Mouse (Mus musculus) forebrain, postnatal 0 days (tissue): Measurements from ENCODE around the gene Dgkq. TPM values are rescaled to one million over a fixed set of nuclear protein-coding genes. Genes with fewer than 3 reads are reported as not detected.

Experiments
- ATAC-seq: fragments of 200-750 bp; cut with Nextera tagmentation; 2 replicates; pipeline ENCODE4 v1.8.0; 2017; ENCODE audit warnings: mild to moderate bottlenecking, moderate library complexity
- DNase-seq: peaks from one replicate; pipeline ENCODE4 v3.0.0-alpha.2; 2015
- H3K27ac ChIP-seq: fragments of 300-500 bp; sonication (generic); 2 replicates; pipeline ENCODE4 v1.5.1; 2014; ENCODE audit warnings: low read depth, mild to moderate bottlenecking, antibody characterized with exemption, low read length, moderate library complexity, mixed read lengths
- H3K27me3 ChIP-seq: fragments of 300-500 bp; sonication (generic); 2 replicates; pipeline ENCODE4 v1.6.1; 2014; ENCODE audit warnings: mild to moderate bottlenecking, low read length, mixed read lengths; ENCODE audit not compliant: insufficient read depth
- H3K36me3 ChIP-seq: fragments of 300-500 bp; sonication (generic); 2 replicates; pipeline ENCODE4 v1.6.1; 2014; ENCODE audit warnings: mild to moderate bottlenecking, moderate library complexity; ENCODE audit not compliant: insufficient read depth
- H3K4me1 ChIP-seq: fragments of 300-500 bp; sonication (generic); 2 replicates; pipeline ENCODE4 v1.6.1; 2014; ENCODE audit warnings: antibody characterized with exemption; ENCODE audit not compliant: insufficient read depth
- H3K4me2 ChIP-seq: fragments of 300-500 bp; sonication (generic); 2 replicates; pipeline ENCODE4 v1.6.1; 2014; ENCODE audit warnings: low read depth, mild to moderate bottlenecking, moderate library complexity
- H3K4me3 ChIP-seq: fragments of 300-500 bp; sonication (generic); 2 replicates; pipeline ENCODE4 v1.5.1; 2014; ENCODE audit warnings: low read depth, low read length, mixed read lengths
- H3K9ac ChIP-seq: fragments of 300-500 bp; sonication (generic); 2 replicates; pipeline ENCODE4 v1.6.1; 2014; ENCODE audit warnings: mild to moderate bottlenecking
- H3K9me3 ChIP-seq: fragments of 300-500 bp; sonication (generic); 2 replicates; pipeline ENCODE4 v1.6.1; 2016; ENCODE audit warnings: low read length
- CTCF ChIP-seq: sonication (generic); IDR thresholded peaks from 2 replicates; pipeline ENCODE4 v1.5.1; 2016; ENCODE audit warnings: antibody characterized with exemption, control low read depth, low read depth
- WGBS: fragments of 180-500 bp; shearing (Covaris S2); extraction: QIAGEN DNeasy Blood & Tissue Kit; methylation state at CpG from one replicate; pipeline ENCODE4 v1.1.7; 2014; 5-methylcytosine and 5-hydroxymethylcytosine counted together
- polyA plus RNA-seq: library from polyadenylated mRNA; unstranded; fragments of >200 nt; fragmentation: Nextera tagmentation; extraction: Ambion mirVana; gene quantifications from 2 replicates; pipeline ENCODE4 v1.2.1, GENCODE M21; 2015
- total RNA-seq: library from RNA; depleted of rRNA; stranded (reverse); fragments of >200 nt; gene quantifications from 2 replicates; pipeline ENCODE4 v1.2.3, GENCODE M21; 2014

Dgkq gene
- total and polyA plus RNA-seq, 2 experiments from 2014 or later, result 11.6 to 59.5 TPM

GRCm38 (mm10) chr5:108689091-108689490 is 19.6 kb upstream of the Dgkq start:
- Histone ChIP-seq H3K9me3 (no peaks in the 10 kb centered on the region), H3K36me3 (no peaks in the 10 kb centered on the region), H3K9ac (no peak overlapping the region), H3K27ac (no peak overlapping the region), H3K4me2 (no peak overlapping the region), H3K4me3 (no peak overlapping the region), H3K27me3 (0 out of 2 replicates have a peak, but pooled peaks cover 8% of the 10 kb centered on the region), H3K4me1 (no peaks in the 10 kb centered on the region)
- peak; percentile 39; the same call in 1 of the 2 replicates for ATAC-seq
- peak; percentile 67 for DNase-seq
- WGBS, result 62% methylated on average over 5 of the region's 5 CpGs
- TF ChIP-seq CTCF, result no peak

GRCm38 (mm10) chr5:108680871-108681270 is 11.4 kb upstream of the Dgkq start:
- Histone ChIP-seq H3K27me3 (no peaks in the 10 kb centered on the region), H3K27ac (no peak overlapping the region), H3K9me3 (no peaks in the 10 kb centered on the region), H3K4me3 (no peak overlapping the region), H3K4me2 (no peak overlapping the region), H3K4me1 (peaks cover 9% of the 10 kb centered on the region), H3K9ac (no peak overlapping the region), H3K36me3 (no peaks in the 10 kb centered on the region)
- 96% methylated on average over 6 of the region's 6 CpGs for WGBS
- no peak for TF ChIP-seq CTCF
- ATAC-seq (no peak), DNase-seq (no peak)

GRCm38 (mm10) chr5:108679909-108680308 is 10.4 kb upstream of the Dgkq start:
- Histone ChIP-seq H3K27me3 (no peaks in the 10 kb centered on the region), H3K4me2 (no peak overlapping the region), H3K4me1 (peaks cover 9% of the 10 kb centered on the region), H3K36me3 (no peaks in the 10 kb centered on the region), H3K27ac (no peak overlapping the region), H3K9ac (no peak overlapping the region), H3K9me3 (no peaks in the 10 kb centered on the region), H3K4me3 (no peak overlapping the region)
- ATAC-seq (no peak), DNase-seq (no peak)
- WGBS, result 51% methylated on average over 3 of the region's 3 CpGs
- TF ChIP-seq CTCF, result peak; percentile 29; the same call in 1 of the 2 replicates

GRCm38 (mm10) chr5:108678296-108678854 is 8.9 kb upstream of the Dgkq start:
- Histone ChIP-seq H3K27ac (peak overlapping the region; percentile 94), H3K4me2 (no peak overlapping the region), H3K9me3 (no peaks in the 10 kb centered on the region), H3K36me3 (no peaks in the 10 kb centered on the region), H3K4me1 (peaks cover 9% of the 10 kb centered on the region), H3K4me3 (no peak overlapping the region), H3K27me3 (no peaks in the 10 kb centered on the region), H3K9ac (no peak overlapping the region)
- no peak for ATAC-seq
- TF ChIP-seq CTCF, result no peak
- no peak for DNase-seq
- 87% methylated on average over 6 of the region's 6 CpGs for WGBS

GRCm38 (mm10) chr5:108677605-108678295 is 8.3 kb upstream of the Dgkq start:
- Histone ChIP-seq H3K4me1 (peaks cover 9% of the 10 kb centered on the region), H3K9ac (peak overlapping the region; percentile 59), H3K36me3 (no peaks in the 10 kb centered on the region), H3K4me2 (peak overlapping the region; percentile 57), H3K27me3 (no peaks in the 10 kb centered on the region), H3K27ac (peak overlapping the region; percentile 94), H3K9me3 (no peaks in the 10 kb centered on the region), H3K4me3 (peak overlapping the region; percentile 32)
- TF ChIP-seq CTCF, result peak; percentile 35
- 2% methylated on average over 25 of the region's 25 CpGs for WGBS
- ATAC-seq (peak; percentile 95), DNase-seq (peak; percentile 91)

GRCm38 (mm10) chr5:108676772-108677498 is 7.5 kb upstream of the Dgkq start:
- WGBS, result 13% methylated on average over 5 of the region's 5 CpGs
- TF ChIP-seq CTCF, result peak; percentile 41

GRCm38 (mm10) chr5:108675251-108675816 is 5.9 kb upstream of the Dgkq start, which contains the start of gene Slc26a1:
Slc26a1 (minus strand) TSS chr5:108675569.
- no peak for TF ChIP-seq CTCF
- Histone ChIP-seq H3K27ac (no peak within 1 kb of the TSS), H3K9me3 (no peaks in the 10 kb centered on the region), H3K4me3 (no peak within 1 kb of the TSS), H3K9ac (no peak within 1 kb of the TSS), H3K27me3 (no peaks in the 10 kb centered on the region), H3K4me1 (peaks cover 9% of the 10 kb centered on the region), H3K36me3 (peaks cover 6% of the 10 kb centered on the region; the same call in 1 of the 2 replicates), H3K4me2 (no peak within 1 kb of the TSS)
- WGBS, result 80% methylated on average over 9 of the region's 9 CpGs
- no peak for ATAC-seq
- no peak for DNase-seq

More at GRCm38 (mm10) chr5:108676772-108677498, 7.5 kb upstream of the Dgkq start:
- Histone ChIP-seq H3K4me2 (peak overlapping the region; percentile 57), H3K9ac (peak overlapping the region; percentile 59), H3K9me3 (no peaks in the 10 kb centered on the region), H3K36me3 (peaks cover 2% of the 10 kb centered on the region; the same call in 1 of the 2 replicates), H3K27ac (peak overlapping the region; percentile 94), H3K27me3 (no peaks in the 10 kb centered on the region), H3K4me3 (peak overlapping the region; percentile 32), H3K4me1 (peaks cover 9% of the 10 kb centered on the region)
- ATAC-seq (peak; percentile 59), DNase-seq (no peak)
